Mouse (Mus musculus) lung, embryonic 15.5 days (tissue): ENCODE results near the gene Rgs12. TPM values are rescaled to one million over a fixed set of nuclear protein-coding genes. Genes with fewer than 3 reads are reported as not detected.
A peak's percentile ranks its signal among the peaks of the same experiment; 100 is the strongest.

Source experiments
- ATAC-seq: fragments of 200-750 bp; cut with Nextera tagmentation; 2 replicates; pipeline ENCODE4 v1.8.0; 2017; ENCODE audit warnings: moderate number of reproducible peaks, borderline replicate concordance; ENCODE audit not compliant: low FRiP score, low TSS enrichment; ENCODE audit errors: extremely low read depth
- H3K27ac ChIP-seq: fragments of 300-500 bp; sonication (generic); 2 replicates; pipeline ENCODE4 v1.5.1; 2015; ENCODE audit warnings: moderate library complexity, mild to moderate bottlenecking, inconsistent platforms
- H3K27me3 ChIP-seq: fragments of 300-500 bp; sonication (generic); 2 replicates; pipeline ENCODE4 v1.6.1; 2015; ENCODE audit warnings: inconsistent platforms
- H3K36me3 ChIP-seq: fragments of 300-500 bp; sonication (generic); 2 replicates; pipeline ENCODE4 v1.6.1; 2015; ENCODE audit warnings: inconsistent platforms
- H3K4me1 ChIP-seq: fragments of 300-500 bp; sonication (generic); 2 replicates; pipeline ENCODE4 v1.6.1; 2015; ENCODE audit warnings: inconsistent platforms
- H3K4me2 ChIP-seq: fragments of 300-500 bp; sonication (generic); 2 replicates; pipeline ENCODE4 v1.6.1; 2015; ENCODE audit warnings: inconsistent platforms, mild to moderate bottlenecking, moderate library complexity
- H3K4me3 ChIP-seq: fragments of 300-500 bp; sonication (generic); 2 replicates; pipeline ENCODE4 v1.5.1; 2015; ENCODE audit warnings: mild to moderate bottlenecking, inconsistent platforms
- H3K9ac ChIP-seq: fragments of 300-500 bp; sonication (generic); 2 replicates; pipeline ENCODE4 v1.6.1; 2015; ENCODE audit warnings: inconsistent platforms
- H3K9me3 ChIP-seq: fragments of 300-500 bp; sonication (generic); 2 replicates; pipeline ENCODE4 v1.6.1; 2016; ENCODE audit warnings: inconsistent platforms
- WGBS: fragments of 180-500 bp; shearing (Covaris S2); methylation state at CpG from one replicate; pipeline ENCODE4 v1.1.7; 2015; 5-methylcytosine and 5-hydroxymethylcytosine counted together
- polyA plus RNA-seq: library from polyadenylated mRNA; unstranded; fragments of >200 nt; fragmentation: Nextera tagmentation; extraction: Ambion mirVana; gene quantifications from 2 replicates; pipeline ENCODE4 v1.2.1, GENCODE M21; 2015

Gene Rgs12
- polyA plus RNA-seq, 1 experiment from 2014 or later: 35.3 TPM

DNA sequence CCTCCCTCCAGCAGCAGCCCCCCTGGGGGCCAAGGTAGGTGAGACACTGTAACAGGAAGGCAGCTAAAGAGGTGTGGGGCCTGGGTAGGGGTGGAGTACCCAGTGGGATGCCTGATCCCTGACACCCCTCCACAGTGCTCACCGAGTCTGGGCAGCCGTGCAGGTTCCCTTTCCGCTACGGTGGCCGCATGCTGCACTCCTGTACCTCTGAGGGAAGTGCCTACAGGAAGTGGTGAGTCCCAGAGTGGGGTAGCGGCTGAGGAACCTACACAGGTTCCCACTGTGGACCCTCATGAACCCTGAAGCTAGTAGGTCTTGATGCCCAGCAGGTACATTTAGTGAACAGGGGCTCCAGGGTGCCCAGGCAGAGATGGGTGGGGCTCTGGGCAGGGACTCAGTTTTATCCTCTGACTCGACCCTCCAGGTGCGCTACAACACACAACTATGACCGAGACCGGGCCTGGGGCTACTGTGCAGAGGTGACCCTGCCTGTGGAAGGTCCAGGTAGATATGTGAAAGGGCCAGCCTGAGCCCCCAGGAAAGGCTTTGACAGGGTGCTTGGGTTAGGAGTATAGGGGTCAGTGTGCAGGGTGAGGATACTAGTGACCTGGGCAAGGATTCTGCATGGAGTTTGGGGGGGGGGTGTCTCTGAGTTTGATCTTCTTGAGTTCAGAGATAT is 93.3 kb downstream of the Rgs12 start:
- 57% methylated on average over 10 of the region's 10 CpGs for WGBS
- H3K4me3 ChIP-seq: no peak overlapping the region
- ATAC-seq: peak; percentile 25; the same call in 1 of the 2 replicates

GRCm38 (mm10) chr5:35043110-35043451 is 93.8 kb downstream of the Rgs12 start:
- Histone ChIP-seq H3K4me1 (no peaks in the 10 kb centered on the region), H3K27me3 (no peaks in the 10 kb centered on the region), H3K27ac (no peak overlapping the region), H3K4me2 (no peak overlapping the region), H3K9me3 (no peaks in the 10 kb centered on the region), H3K9ac (no peak overlapping the region), H3K36me3 (no peaks in the 10 kb centered on the region), H3K4me3 (no peak overlapping the region)
- 22% methylated on average over 1 of the region's 1 CpGs for WGBS
- peak; percentile 37; the same call in 1 of the 2 replicates for ATAC-seq

More for the DNA sequence above, 93.3 kb downstream of the Rgs12 start:
- Histone ChIP-seq H3K36me3 (no peaks in the 10 kb centered on the region), H3K4me1 (no peaks in the 10 kb centered on the region), H3K9me3 (no peaks in the 10 kb centered on the region), H3K4me2 (no peak overlapping the region), H3K9ac (no peak overlapping the region), H3K27me3 (no peaks in the 10 kb centered on the region), H3K27ac (no peak overlapping the region)

DNA sequence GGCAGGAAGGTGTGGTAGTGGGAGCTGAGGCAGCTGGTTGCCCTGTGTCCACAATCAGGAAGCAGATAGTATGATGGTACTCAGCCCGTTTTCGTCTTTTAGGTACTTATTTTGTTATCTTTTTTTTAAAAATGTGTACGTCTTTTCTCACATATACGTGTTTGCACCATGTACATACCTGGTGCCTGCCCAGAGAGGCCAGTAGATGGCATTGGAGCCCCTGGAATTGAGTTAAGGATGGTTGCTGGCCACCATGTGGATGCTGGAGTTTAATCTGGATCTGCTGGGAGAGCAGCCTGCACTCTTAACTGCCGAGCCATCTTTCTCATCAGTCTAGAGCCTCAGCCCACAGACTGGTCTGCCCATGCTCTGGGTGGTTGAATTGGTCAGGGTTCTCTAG is 101.3 kb downstream of the Rgs12 start:
- H3K4me2 ChIP-seq: no peak overlapping the region
- peaks cover 8% of the 10 kb centered on the region for H3K4me1 ChIP-seq
- no peaks in the 10 kb centered on the region; the same call in 1 of the 2 replicates for H3K27me3 ChIP-seq
- H3K4me3 ChIP-seq: no peak overlapping the region
- H3K36me3 ChIP-seq: no peaks in the 10 kb centered on the region
- H3K27ac ChIP-seq: no peak overlapping the region
- no peaks in the 10 kb centered on the region for H3K9me3 ChIP-seq
- H3K9ac ChIP-seq: no peak overlapping the region
- 66% methylated on average over 5 of the region's 5 CpGs for WGBS
- no peak for ATAC-seq

- H3K36me3 ChIP-seq: no peaks in the 10 kb centered on the region
- no peak for ATAC-seq
- no peak overlapping the region for H3K4me3 ChIP-seq
- H3K4me2 ChIP-seq: no peak overlapping the region
- no peaks in the 10 kb centered on the region for H3K9me3 ChIP-seq
- no peak overlapping the region for H3K27ac ChIP-seq
- H3K4me1 ChIP-seq: peaks cover 18% of the 10 kb centered on the region
- H3K9ac ChIP-seq: no peak overlapping the region
- peaks cover 29% of the 10 kb centered on the region for H3K27me3 ChIP-seq
- 82% methylated on average over 3 of the region's 3 CpGs for WGBS
Observed at GRCm38 (mm10) chr5:35054628-35055027, 105.4 kb downstream of the Rgs12 start.

- H3K27ac ChIP-seq: no peak overlapping the region
- H3K36me3 ChIP-seq: no peaks in the 10 kb centered on the region
- no peaks in the 10 kb centered on the region for H3K9me3 ChIP-seq
- no peak overlapping the region for H3K4me3 ChIP-seq
- no peak for ATAC-seq
- no peak overlapping the region for H3K9ac ChIP-seq
- H3K4me1 ChIP-seq: peaks cover 18% of the 10 kb centered on the region
- H3K27me3 ChIP-seq: peaks cover 29% of the 10 kb centered on the region
- H3K4me2 ChIP-seq: no peak overlapping the region
- 58% methylated on average over 12 of the region's 12 CpGs for WGBS
Observed at GRCm38 (mm10) chr5:35055076-35055475, 105.8 kb downstream of the Rgs12 start.

GRCm38 (mm10) chr5:35056604-35057432 is 107.6 kb downstream of the Rgs12 start, which contains the start of gene Dok7:
Gene Dok7, plus strand, starts transcription at chr5:35056766.
- Histone ChIP-seq H3K9me3 (no peaks in the 10 kb centered on the region), H3K4me2 (peak within 1 kb of the TSS; percentile 96), H3K4me3 (peak within 1 kb of the TSS; percentile 56), H3K27ac (no peak within 1 kb of the TSS), H3K9ac (peak within 1 kb of the TSS; percentile 50), H3K27me3 (peaks cover 29% of the 10 kb centered on the region), H3K4me1 (peaks cover 18% of the 10 kb centered on the region), H3K36me3 (no peaks in the 10 kb centered on the region)
- under 1% methylated on average over 64 of the region's 74 CpGs for WGBS
- peak; percentile 78 for ATAC-seq

DNA sequence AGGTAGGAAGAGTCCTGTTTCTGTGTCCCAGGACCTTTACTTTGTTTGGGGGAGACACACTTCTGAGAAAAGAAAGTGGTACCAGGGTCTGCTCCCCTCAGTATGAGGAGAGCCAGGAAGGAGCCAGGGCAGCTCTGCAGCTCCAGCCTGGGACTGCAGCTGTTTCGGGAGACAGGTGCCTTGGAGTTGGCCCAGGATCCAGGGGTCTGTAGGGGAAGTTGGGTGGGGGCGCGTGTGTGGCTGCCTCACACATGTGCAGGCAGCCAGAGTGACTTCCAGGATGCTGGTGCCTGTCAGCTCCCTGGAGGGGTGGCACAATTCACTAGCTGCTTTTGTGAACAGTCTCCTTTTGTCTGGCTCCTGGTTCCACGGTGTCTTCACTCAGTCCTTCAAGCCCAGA is 108.3 kb downstream of the Rgs12 start:
- Histone ChIP-seq H3K9ac (peak overlapping the region; percentile 50), H3K27ac (no peak overlapping the region), H3K4me1 (peaks cover 18% of the 10 kb centered on the region)

DNA sequence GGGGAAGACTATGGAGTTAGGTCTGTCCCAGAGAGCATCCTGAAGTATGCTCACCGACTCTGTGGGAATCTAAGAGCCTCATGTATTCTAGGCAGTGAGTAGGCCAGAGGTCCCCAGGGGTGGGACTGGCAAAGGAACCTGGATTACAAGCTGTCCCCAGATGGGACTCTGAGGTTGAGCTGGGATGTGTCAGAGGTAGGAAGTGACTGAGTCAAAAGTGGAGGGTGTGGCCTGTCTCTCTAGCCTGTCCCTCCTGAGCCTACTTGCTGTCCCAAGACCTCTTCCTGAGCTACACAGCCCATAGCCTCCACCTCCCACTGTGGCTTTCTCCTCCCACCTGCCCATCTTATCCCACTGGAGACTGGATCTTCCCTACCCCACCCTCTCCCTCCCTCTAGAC is 109.0 kb downstream of the Rgs12 start:
- Histone ChIP-seq H3K4me1 (peaks cover 18% of the 10 kb centered on the region), H3K27me3 (peaks cover 29% of the 10 kb centered on the region), H3K27ac (no peak overlapping the region), H3K36me3 (no peaks in the 10 kb centered on the region), H3K4me3 (no peak overlapping the region), H3K4me2 (peak overlapping the region; percentile 96; the same call in 1 of the 2 replicates), H3K9me3 (no peaks in the 10 kb centered on the region), H3K9ac (no peak overlapping the region)
- no peak for ATAC-seq
- 56% methylated on average over 1 of the region's 1 CpGs for WGBS

More for the DNA sequence above, 108.3 kb downstream of the Rgs12 start:
- 29% methylated on average over 4 of the region's 4 CpGs for WGBS
- Histone ChIP-seq H3K27me3 (peaks cover 29% of the 10 kb centered on the region), H3K36me3 (no peaks in the 10 kb centered on the region), H3K4me3 (peak overlapping the region; percentile 56), H3K9me3 (no peaks in the 10 kb centered on the region), H3K4me2 (peak overlapping the region; percentile 96)
- no peak for ATAC-seq

- H3K4me1 ChIP-seq: peaks cover 14% of the 10 kb centered on the region
- 50% methylated on average over 3 of the region's 3 CpGs for WGBS
- ATAC-seq: no peak
- no peak overlapping the region for H3K4me3 ChIP-seq
- no peak overlapping the region for H3K27ac ChIP-seq
- no peak overlapping the region for H3K4me2 ChIP-seq
- no peaks in the 10 kb centered on the region for H3K36me3 ChIP-seq
- peaks cover 29% of the 10 kb centered on the region for H3K27me3 ChIP-seq
- H3K9ac ChIP-seq: no peak overlapping the region
- no peaks in the 10 kb centered on the region for H3K9me3 ChIP-seq
Observed at GRCm38 (mm10) chr5:35060098-35060497, 110.9 kb downstream of the Rgs12 start.

DNA sequence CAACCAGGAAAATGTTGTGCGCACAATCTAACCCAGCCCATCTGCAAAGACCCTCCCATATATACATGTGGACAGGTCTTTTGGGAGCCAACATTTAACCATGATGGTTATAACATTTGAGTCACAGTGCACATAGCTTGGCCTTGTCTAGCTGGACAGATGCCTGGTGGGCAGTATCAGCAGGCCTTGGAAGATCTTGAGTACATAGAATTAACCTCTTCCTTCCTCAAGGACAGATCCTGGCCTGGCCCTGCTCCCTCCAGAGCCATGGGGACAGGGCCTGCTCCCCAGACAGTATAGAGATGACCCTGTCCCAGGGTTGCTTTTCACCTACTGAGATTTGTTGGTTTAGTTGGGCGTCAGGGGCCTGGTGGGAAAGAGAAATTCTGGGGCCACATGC is 120.6 kb downstream of the Rgs12 start:
- Histone ChIP-seq H3K4me3 (no peak overlapping the region), H3K9me3 (no peaks in the 10 kb centered on the region), H3K4me1 (no peaks in the 10 kb centered on the region), H3K9ac (no peak overlapping the region), H3K4me2 (no peak overlapping the region), H3K27ac (no peak overlapping the region), H3K36me3 (no peaks in the 10 kb centered on the region), H3K27me3 (no peaks in the 10 kb centered on the region)
- 79% methylated on average over 2 of the region's 2 CpGs for WGBS
- no peak for ATAC-seq

- WGBS: 79% methylated on average over 8 of the region's 8 CpGs
- ATAC-seq: no peak
Observed at GRCm38 (mm10) chr5:35070314-35070713, 121.1 kb downstream of the Rgs12 start.

GRCm38 (mm10) chr5:35070953-35071352 is 121.7 kb downstream of the Rgs12 start:
- no peaks in the 10 kb centered on the region for H3K9me3 ChIP-seq
- H3K4me2 ChIP-seq: no peak overlapping the region
- no peaks in the 10 kb centered on the region for H3K27me3 ChIP-seq
- WGBS: 55% methylated on average over 7 of the region's 7 CpGs
- H3K4me1 ChIP-seq: no peaks in the 10 kb centered on the region
- no peak overlapping the region for H3K27ac ChIP-seq
- H3K9ac ChIP-seq: no peak overlapping the region
- no peak overlapping the region for H3K4me3 ChIP-seq
- ATAC-seq: no peak
- H3K36me3 ChIP-seq: no peaks in the 10 kb centered on the region

More at GRCm38 (mm10) chr5:35070314-35070713, 121.1 kb downstream of the Rgs12 start:
- Histone ChIP-seq H3K4me1 (no peaks in the 10 kb centered on the region), H3K4me3 (no peak overlapping the region), H3K27ac (no peak overlapping the region), H3K4me2 (no peak overlapping the region), H3K9ac (no peak overlapping the region), H3K27me3 (no peaks in the 10 kb centered on the region), H3K36me3 (no peaks in the 10 kb centered on the region), H3K9me3 (no peaks in the 10 kb centered on the region)
